Mouse (Mus musculus): Measurements from ENCODE around the gene Gm960.
"Not testable (repeated sequence)": the region's sequence is repeated elsewhere in the genome, so short reads cannot be mapped to it uniquely, and the experiment has no call there.

The Gm960 gene

GRCm38 (mm10) chr19:4589081-4589480 is 109.4 kb downstream of the Gm960 start:
- no peak for DNase-seq (ENCODE audit: low spot score in 2 of 2)

GRCm38 (mm10) chr19:4588430-4588829 is 110.0 kb downstream of the Gm960 start:
- no peak for DNase-seq (ENCODE audit: low spot score in 2 of 2)

- DNase-seq (ENCODE audit: low spot score in 2 of 2): no peak
Measured at GRCm38 (mm10) chr19:4587426-4587825, 111.0 kb downstream of the Gm960 start.

- not testable (repeated sequence) for DNase-seq (ENCODE audit: low spot score in 2 of 2)
Measured at GRCm38 (mm10) chr19:4586783-4587182, 111.7 kb downstream of the Gm960 start.

GRCm38 (mm10) chr19:4583856-4584255 is 114.6 kb downstream of the Gm960 start:
- no peak for DNase-seq (ENCODE audit: low spot score in 2 of 2)

- no peak for DNase-seq (ENCODE audit: low spot score in 2 of 2)
Measured at GRCm38 (mm10) chr19:4579296-4579695, 119.2 kb downstream of the Gm960 start.

GRCm38 (mm10) chr19:4578799-4579198 is 119.7 kb downstream of the Gm960 start:
- no peak for DNase-seq (ENCODE audit: low spot score in 2 of 2)

All from cerebellum, postnatal 4 days (tissue).